Mouse (Mus musculus): ENCODE measurements around the gene Afmid. TPM values are rescaled to one million over a fixed set of nuclear protein-coding genes. Genes with fewer than 3 reads are reported as not detected.
"Not testable (repeated sequence)": the region's sequence is repeated elsewhere in the genome, so short reads cannot be mapped to it uniquely, and the experiment has no call there.

The Afmid gene
- polyA plus RNA-seq, 1 experiment from 2014 or later, result 17.5 TPM

DNA sequence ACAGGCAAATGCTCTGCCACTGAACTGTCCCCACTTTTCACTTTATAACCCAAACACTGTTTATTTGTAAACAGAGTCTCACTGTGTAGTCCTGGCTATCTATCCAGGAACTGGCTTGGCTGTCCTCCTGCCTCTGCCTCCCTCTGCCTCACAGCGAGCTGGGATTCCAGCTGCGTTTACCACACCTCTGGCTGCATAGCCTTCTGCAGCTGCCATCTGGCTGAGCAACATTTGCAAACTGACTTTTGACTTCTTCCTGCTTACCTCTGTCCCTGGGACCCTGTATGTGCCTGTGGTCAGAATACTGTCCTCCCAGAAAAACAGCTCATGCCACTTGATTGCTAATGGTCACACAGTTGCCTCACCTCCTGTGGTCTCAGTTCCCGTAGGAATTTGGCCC, 1.7 kb downstream of the Afmid start:
- peak overlapping the region; percentile 90 for H3K4me2 ChIP-seq (ENCODE audit: low read depth, low read length)
- peak overlapping the region; percentile 74 for H3K4me3 ChIP-seq (ENCODE audit: low read length)
- H3K9ac ChIP-seq (ENCODE audit: low read length), result peak overlapping the region; percentile 82

DNA sequence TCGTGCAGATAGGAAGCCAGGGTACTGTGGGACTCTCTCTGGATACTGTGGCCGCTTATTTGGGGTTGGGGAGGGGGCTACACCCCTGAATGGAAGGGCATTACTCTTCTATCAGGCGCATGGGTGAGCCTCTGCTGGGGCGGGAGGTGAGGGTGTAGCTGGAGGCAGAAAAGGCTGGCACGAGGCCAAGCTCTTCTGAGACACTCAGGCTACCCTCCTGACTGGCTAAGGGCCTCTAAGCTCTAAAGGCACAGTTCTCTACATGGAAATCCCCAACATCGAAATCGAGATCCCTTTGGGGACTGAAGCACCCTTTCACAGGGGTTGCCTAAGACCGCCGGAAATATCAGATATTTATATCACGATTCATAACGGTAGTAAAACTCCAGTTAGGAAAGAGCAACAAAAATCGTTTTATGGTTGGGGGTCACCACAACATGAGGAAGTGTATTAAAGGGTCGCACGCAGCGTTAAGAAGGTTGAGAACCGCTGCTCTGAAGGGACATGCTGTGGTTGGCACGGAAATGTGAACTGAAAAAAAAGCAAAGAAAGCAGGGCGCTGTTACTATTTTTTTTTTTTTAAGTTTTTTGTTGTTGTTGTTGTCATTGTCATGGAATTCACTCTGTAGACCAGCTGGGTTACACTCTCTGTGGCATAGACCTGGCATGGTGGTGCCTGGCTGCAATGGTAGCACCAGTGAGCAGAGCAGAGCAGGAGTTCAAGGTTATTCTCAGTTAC, 2.6 kb downstream of the Afmid start:
- H3K4me2 ChIP-seq (ENCODE audit: low read depth, low read length), result peak overlapping the region; percentile 90
- 0 out of 2 replicates have a peak, but pooled peaks cover 2% of the 10 kb centered on the region for H3K36me3 ChIP-seq (ENCODE audit: control insufficient read depth, insufficient read depth)
- H3K4me1 ChIP-seq (ENCODE audit: control insufficient read depth, insufficient read depth, low read length), result peaks cover 75% of the 10 kb centered on the region
- peak; percentile 20; the same call in 1 of the 2 replicates for ATAC-seq (replicated peaks; ENCODE audit: extremely low read depth, insufficient read depth, low FRiP score)
- WGBS, result 40% methylated on average over 18 of the region's 18 CpGs
- H3K4me3 ChIP-seq (ENCODE audit: low read length), result peak overlapping the region; percentile 74
- H3K9me3 ChIP-seq (replicated peaks; ENCODE audit: control insufficient read depth, low read length), result no peaks in the 10 kb centered on the region
- peak overlapping the region; percentile 82 for H3K9ac ChIP-seq (ENCODE audit: low read length)
- peak overlapping the region; percentile 99 for H3K27ac ChIP-seq (ENCODE audit: low read length)
- no peaks in the 10 kb centered on the region for H3K27me3 ChIP-seq (ENCODE audit: control insufficient read depth, insufficient read depth, low read length)

More for the DNA sequence above, 1.7 kb downstream of the Afmid start:
- ATAC-seq (replicated peaks; ENCODE audit: extremely low read depth, insufficient read depth, low FRiP score), result no peak
- H3K9me3 ChIP-seq (replicated peaks; ENCODE audit: control insufficient read depth, low read length), result no peaks in the 10 kb centered on the region
- H3K4me1 ChIP-seq (ENCODE audit: control insufficient read depth, insufficient read depth, low read length), result peaks cover 83% of the 10 kb centered on the region
- 0 out of 2 replicates have a peak, but pooled peaks cover 3% of the 10 kb centered on the region for H3K36me3 ChIP-seq (ENCODE audit: control insufficient read depth, insufficient read depth)
- 47% methylated on average over 3 of the region's 3 CpGs for WGBS
- H3K27me3 ChIP-seq (ENCODE audit: control insufficient read depth, insufficient read depth, low read length), result no peaks in the 10 kb centered on the region
- H3K27ac ChIP-seq (ENCODE audit: low read length), result peak overlapping the region; percentile 99

DNA sequence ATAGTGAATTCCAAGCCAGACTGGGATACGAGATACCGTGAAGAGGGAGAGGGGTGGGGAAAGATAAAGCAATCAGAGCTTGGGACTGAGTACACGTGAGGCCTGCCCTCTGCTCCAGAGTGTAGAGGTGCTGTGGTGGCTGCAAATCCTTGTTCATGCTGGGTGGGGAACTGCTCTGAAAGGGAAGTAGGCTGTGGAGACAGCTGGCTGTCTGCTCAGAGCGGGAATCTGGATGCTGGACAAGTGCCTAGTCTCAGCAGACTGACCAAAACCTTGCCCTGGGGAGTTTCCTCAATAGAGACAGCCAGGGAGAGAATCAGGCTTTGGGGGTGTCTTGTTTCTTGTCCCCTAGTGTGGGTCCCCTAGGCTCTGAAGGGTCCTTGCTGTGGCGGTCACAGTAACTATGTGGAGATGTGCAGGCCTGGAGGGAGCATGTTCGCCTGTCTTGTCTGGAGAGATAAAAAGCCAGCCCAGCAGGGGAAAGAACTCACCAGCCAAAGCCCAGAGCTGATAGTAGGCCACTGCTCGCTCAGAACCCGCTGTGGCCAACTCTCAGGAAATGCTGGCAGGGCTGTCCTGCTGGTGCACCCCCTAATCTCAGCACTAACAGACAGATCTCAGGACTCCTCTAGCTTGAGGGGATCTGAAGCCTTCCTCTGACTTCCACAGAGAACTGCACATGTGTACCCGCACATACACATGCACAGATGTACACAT, 3.3 kb downstream of the Afmid start:
- WGBS, result 17% methylated on average over 9 of the region's 9 CpGs
- Histone ChIP-seq H3K9me3 (replicated peaks; ENCODE audit: control insufficient read depth, low read length) (no peaks in the 10 kb centered on the region), H3K27me3 (ENCODE audit: control insufficient read depth, insufficient read depth, low read length) (no peaks in the 10 kb centered on the region), H3K4me1 (ENCODE audit: control insufficient read depth, insufficient read depth, low read length) (peaks cover 68% of the 10 kb centered on the region), H3K4me3 (ENCODE audit: low read length) (no peak overlapping the region), H3K36me3 (ENCODE audit: control insufficient read depth, insufficient read depth) (no peaks in the 10 kb centered on the region), H3K27ac (ENCODE audit: low read length) (peak overlapping the region; percentile 99), H3K9ac (ENCODE audit: low read length) (peak overlapping the region; percentile 63), H3K4me2 (ENCODE audit: low read depth, low read length) (peak overlapping the region; percentile 90)
- peak; percentile 41 for ATAC-seq (replicated peaks; ENCODE audit: extremely low read depth, insufficient read depth, low FRiP score)

DNA sequence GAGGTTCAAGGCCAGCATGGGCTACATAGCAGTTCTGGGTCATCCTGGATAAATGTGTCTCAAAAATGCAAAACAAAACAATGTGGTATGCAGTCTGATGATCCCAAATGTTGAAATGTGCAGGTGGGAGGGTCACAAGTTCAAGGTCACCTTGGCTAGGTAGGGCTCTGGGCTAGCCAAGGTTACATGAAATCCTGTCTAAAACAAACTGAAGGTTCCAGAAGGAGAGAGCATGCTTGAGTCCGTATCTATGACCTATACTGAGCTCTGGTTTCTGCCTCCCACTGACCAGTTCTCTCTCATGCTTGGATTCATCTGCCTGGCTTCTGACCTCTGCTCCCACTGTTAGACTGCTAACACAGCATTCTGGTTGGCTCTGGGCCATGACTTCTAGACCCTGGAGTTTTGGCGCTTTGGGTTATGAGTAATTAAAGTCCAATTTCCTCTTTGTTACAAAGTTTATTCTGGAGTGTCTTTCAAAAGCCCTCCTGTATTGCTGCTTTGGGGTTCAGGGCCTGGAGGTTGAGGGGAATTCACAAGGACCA, 4.0 kb downstream of the Afmid start:
- H3K4me1 ChIP-seq (ENCODE audit: control insufficient read depth, insufficient read depth, low read length), result peaks cover 63% of the 10 kb centered on the region
- no peaks in the 10 kb centered on the region for H3K36me3 ChIP-seq (ENCODE audit: control insufficient read depth, insufficient read depth)
- no peaks in the 10 kb centered on the region for H3K27me3 ChIP-seq (ENCODE audit: control insufficient read depth, insufficient read depth, low read length)
- H3K9me3 ChIP-seq (replicated peaks; ENCODE audit: control insufficient read depth, low read length), result no peaks in the 10 kb centered on the region
- H3K4me3 ChIP-seq (ENCODE audit: low read length), result no peak overlapping the region
- H3K9ac ChIP-seq (ENCODE audit: low read length), result peak overlapping the region; percentile 63
- ATAC-seq (replicated peaks; ENCODE audit: extremely low read depth, insufficient read depth, low FRiP score), result no peak
- peak overlapping the region; percentile 99 for H3K27ac ChIP-seq (ENCODE audit: low read length)
- WGBS, result 44% methylated on average over 2 of the region's 2 CpGs
- H3K4me2 ChIP-seq (ENCODE audit: low read depth, low read length), result peak overlapping the region; percentile 20; the same call in 1 of the 2 replicates

DNA sequence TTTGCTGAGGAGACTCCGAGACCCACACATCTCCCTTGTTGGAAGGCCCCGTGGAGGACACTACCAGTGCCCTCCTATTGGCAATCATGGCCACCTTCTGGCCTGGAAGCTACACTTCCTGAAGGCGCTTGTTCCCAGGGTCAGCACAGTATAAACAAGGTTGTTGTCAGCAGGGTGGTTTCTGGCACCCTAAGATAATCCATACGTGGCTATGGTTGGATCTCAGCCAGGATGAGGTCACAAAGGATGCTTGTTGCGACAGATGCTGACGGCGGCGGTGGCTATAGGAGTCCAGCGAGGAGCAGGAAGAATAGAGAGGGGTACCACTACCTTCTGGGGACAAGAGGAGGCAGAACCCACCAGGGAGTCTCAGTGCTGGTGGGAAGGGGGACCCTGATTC, 4.7 kb downstream of the Afmid start:
- Histone ChIP-seq H3K27ac (ENCODE audit: low read length) (peak overlapping the region; percentile 99), H3K4me3 (ENCODE audit: low read length) (no peak overlapping the region), H3K4me2 (ENCODE audit: low read depth, low read length) (no peak overlapping the region), H3K9ac (ENCODE audit: low read length) (no peak overlapping the region), H3K36me3 (ENCODE audit: control insufficient read depth, insufficient read depth) (no peaks in the 10 kb centered on the region), H3K27me3 (ENCODE audit: control insufficient read depth, insufficient read depth, low read length) (no peaks in the 10 kb centered on the region), H3K4me1 (ENCODE audit: control insufficient read depth, insufficient read depth, low read length) (peaks cover 56% of the 10 kb centered on the region), H3K9me3 (replicated peaks; ENCODE audit: control insufficient read depth, low read length) (no peaks in the 10 kb centered on the region)
- no peak for ATAC-seq (replicated peaks; ENCODE audit: extremely low read depth, insufficient read depth, low FRiP score)
- WGBS, result 49% methylated on average over 9 of the region's 9 CpGs

DNA sequence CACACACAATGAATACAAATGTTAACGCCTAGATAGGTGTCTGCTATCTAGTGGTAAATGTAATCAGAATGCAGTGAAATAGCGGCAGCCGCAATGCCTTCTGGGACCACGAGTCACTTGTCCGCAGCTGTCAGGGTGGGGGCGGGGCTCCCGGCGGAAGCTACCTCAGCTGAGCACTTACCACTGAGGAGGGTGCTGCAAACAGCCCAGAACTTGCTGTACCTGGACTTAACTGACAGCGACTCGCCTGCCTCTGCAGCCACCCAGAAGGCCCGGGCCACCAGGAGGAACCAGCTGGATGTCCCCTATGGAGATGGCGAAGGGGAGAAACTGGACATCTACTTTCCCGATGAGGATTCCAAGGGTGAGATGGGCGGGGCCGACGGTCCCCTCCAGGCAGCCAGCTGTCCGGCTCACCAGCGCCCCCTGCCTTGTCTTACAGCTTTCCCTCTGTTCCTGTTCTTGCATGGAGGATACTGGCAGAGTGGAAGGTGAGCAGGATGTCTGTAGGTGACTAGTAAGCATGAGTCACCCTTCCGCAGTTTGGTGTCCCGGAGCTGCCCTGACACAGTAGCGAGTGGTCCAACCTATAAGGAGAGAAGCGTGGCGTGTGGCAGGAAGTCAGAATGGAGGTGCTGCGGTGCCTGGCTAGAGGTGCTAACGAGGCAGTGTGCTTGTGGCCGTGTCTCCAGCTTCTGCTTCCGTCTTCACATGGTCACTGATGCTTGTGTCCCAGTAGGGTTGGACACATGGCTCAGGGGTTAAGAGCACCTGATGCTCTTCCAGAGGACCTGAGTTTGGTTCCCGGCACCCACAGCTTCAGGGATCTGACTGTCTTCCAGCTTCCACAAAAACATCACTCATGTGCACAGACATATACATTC, 6.6 kb downstream of the Afmid start:
- Histone ChIP-seq H3K36me3 (ENCODE audit: control insufficient read depth, insufficient read depth) (no peaks in the 10 kb centered on the region), H3K27ac (ENCODE audit: low read length) (no peak overlapping the region), H3K9ac (ENCODE audit: low read length) (no peak overlapping the region), H3K4me3 (ENCODE audit: low read length) (peak overlapping the region; percentile 39), H3K4me1 (ENCODE audit: control insufficient read depth, insufficient read depth, low read length) (peaks cover 47% of the 10 kb centered on the region), H3K4me2 (ENCODE audit: low read depth, low read length) (peak overlapping the region; percentile 58), H3K9me3 (replicated peaks; ENCODE audit: control insufficient read depth, low read length) (no peaks in the 10 kb centered on the region), H3K27me3 (ENCODE audit: control insufficient read depth, insufficient read depth, low read length) (no peaks in the 10 kb centered on the region)
- 26% methylated on average over 28 of the region's 28 CpGs for WGBS
- ATAC-seq (replicated peaks; ENCODE audit: extremely low read depth, insufficient read depth, low FRiP score), result 0 out of 2 replicates have a peak, but pooled peaks have one; percentile 5

DNA sequence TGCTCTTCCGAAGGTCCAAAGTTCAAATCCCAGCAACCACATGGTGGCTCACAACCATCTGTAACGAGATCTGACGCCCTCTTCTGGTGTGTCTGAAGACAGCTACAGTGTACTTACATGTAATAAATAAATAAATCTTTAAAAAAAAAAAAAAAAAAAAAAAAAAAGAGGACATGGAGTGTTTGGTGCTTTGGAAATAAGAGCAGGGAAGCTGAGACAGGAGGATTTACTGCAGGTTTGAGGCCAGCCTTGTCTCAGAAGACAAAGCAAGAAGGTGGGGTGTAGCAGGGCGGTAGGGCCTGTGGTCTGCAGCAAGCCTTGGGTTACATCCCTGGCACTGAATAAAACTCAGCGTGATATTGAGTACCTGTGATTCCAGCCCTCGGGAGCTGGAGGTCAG, 7.8 kb downstream of the Afmid start:
- H3K27me3 ChIP-seq (ENCODE audit: control insufficient read depth, insufficient read depth, low read length); ATAC-seq (replicated peaks; ENCODE audit: extremely low read depth, insufficient read depth, low FRiP score); H3K9me3 ChIP-seq (replicated peaks; ENCODE audit: control insufficient read depth, low read length); H3K4me3 ChIP-seq (ENCODE audit: low read length); H3K4me2 ChIP-seq (ENCODE audit: low read depth, low read length); H3K27ac ChIP-seq (ENCODE audit: low read length); H3K9ac ChIP-seq (ENCODE audit: low read length); H3K36me3 ChIP-seq (ENCODE audit: control insufficient read depth, insufficient read depth): not testable (repeated sequence)
- peaks cover 38% of the 10 kb centered on the region for H3K4me1 ChIP-seq (ENCODE audit: control insufficient read depth, insufficient read depth, low read length)
- 91% methylated on average over 4 of the region's 6 CpGs for WGBS

DNA sequence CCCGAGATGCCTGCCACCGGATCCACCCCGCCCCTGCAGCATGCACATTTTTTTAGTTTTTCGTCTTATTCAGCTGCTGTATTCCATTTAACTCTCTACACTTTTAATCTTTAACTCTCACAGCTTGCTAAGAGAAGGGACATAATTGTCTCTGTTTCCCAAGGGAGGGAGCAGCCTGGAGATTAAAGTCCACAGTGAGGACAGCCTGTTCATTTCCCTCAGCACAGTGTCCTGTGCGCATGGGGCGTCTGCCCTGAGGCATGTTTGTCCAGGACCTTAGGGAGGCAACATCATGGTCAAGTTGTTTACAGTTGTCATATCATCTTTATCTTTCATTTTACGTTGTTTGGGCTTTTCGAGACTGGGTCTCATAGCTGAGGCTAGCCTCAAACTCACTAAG, 8.4 kb downstream of the Afmid start:
- H3K27me3 ChIP-seq (ENCODE audit: control insufficient read depth, insufficient read depth, low read length), result no peaks in the 10 kb centered on the region
- WGBS, result 91% methylated on average over 8 of the region's 8 CpGs
- no peak overlapping the region for H3K4me3 ChIP-seq (ENCODE audit: low read length)
- H3K27ac ChIP-seq (ENCODE audit: low read length), result no peak overlapping the region
- no peak overlapping the region for H3K9ac ChIP-seq (ENCODE audit: low read length)
- peaks cover 36% of the 10 kb centered on the region for H3K4me1 ChIP-seq (ENCODE audit: control insufficient read depth, insufficient read depth, low read length)
- H3K9me3 ChIP-seq (replicated peaks; ENCODE audit: control insufficient read depth, low read length), result no peaks in the 10 kb centered on the region
- H3K36me3 ChIP-seq (ENCODE audit: control insufficient read depth, insufficient read depth), result no peaks in the 10 kb centered on the region
- ATAC-seq (replicated peaks; ENCODE audit: extremely low read depth, insufficient read depth, low FRiP score), result no peak
- H3K4me2 ChIP-seq (ENCODE audit: low read depth, low read length), result no peak overlapping the region
